Comparison of ENCODE assay signal across 17 mouse cellular contexts in the genomic region with DNA sequence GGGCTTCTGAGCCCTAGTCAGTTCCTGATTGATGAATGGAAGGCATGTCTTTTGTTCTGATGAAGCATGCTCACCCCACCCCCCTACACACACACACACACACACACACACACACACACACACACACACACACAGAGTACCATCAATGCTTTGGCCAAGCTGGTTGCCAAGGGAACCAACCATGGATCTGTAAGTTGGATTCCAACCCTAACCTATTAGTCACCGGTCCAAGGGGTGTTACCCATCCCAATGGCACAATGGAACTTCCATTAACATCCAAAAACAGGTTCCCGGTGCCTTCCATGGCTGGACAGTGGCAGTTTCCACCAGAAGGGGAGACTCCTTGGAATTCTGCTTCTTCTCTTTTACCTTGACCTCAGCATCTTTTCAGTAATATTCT.
"Had no signal": no experiment of that assay in that cellular context is flagged by ENCODE, and none has a peak within 500 bp of the region (broad histone marks: within the 10 kb centered on the region; RNA-seq: fewer than 3 reads in every experiment).

No protein-coding gene starts in this region.

- H3K9me3 ChIP-seq: limb, embryonic 13.5 days; liver, embryonic 12.5 days; liver, embryonic 15.5 days; lung, embryonic 15.5 days; megakaryocyte, embryonic 14.5 days; midbrain, embryonic 10.5 days had no signal

- H3K36me3 ChIP-seq: limb, embryonic 13.5 days; liver, embryonic 12.5 days; liver, embryonic 15.5 days; lung, embryonic 15.5 days; midbrain, embryonic 10.5 days had no signal

- H3K4me2 ChIP-seq: limb, embryonic 13.5 days; liver, embryonic 12.5 days; liver, embryonic 15.5 days; lung, embryonic 15.5 days had no signal

- H3K4me3 ChIP-seq: limb, embryonic 13.5 days; liver, embryonic 12.5 days; liver, embryonic 15.5 days; lung, embryonic 15.5 days; megakaryocyte, embryonic 14.5 days; midbrain, embryonic 10.5 days had no signal

- H3K27me3 ChIP-seq: limb, embryonic 13.5 days; liver, embryonic 15.5 days; lung, embryonic 15.5 days had no signal

- H3K9ac ChIP-seq: limb, embryonic 13.5 days; liver, embryonic 12.5 days; liver, embryonic 15.5 days; lung, embryonic 15.5 days had no signal

- H3K27ac ChIP-seq: limb, embryonic 13.5 days; liver, embryonic 12.5 days had no signal

- DNase-seq: kidney, postnatal 14 days; kidney, postnatal 4 days; left cerebral cortex, postnatal 4 days; liver; lung, adult 18-20 months; lung, postnatal 10 days; lung, postnatal 36 days; midbrain, embryonic 14.5 days; spleen, adult 18-20 months; thymus, adult 18-20 months; thymus, postnatal 36 days had no signal

- ATAC-seq: liver, embryonic 12.5 days had no signal
